Mouse (Mus musculus) cerebellum, postnatal 36 days (tissue): ENCODE measurements around the gene Snx20.
"Not testable (repeated sequence)": the region's sequence is repeated elsewhere in the genome, so short reads cannot be mapped to it uniquely, and the experiment has no call there.

Source experiments
- DNase-seq, 2 experiments: peaks; one replicate each; pipeline ENCODE4 v3.0.0; 2021 to 2022; ENCODE audit warnings: mixed read lengths in 2 of 2

Gene Snx20

DNA sequence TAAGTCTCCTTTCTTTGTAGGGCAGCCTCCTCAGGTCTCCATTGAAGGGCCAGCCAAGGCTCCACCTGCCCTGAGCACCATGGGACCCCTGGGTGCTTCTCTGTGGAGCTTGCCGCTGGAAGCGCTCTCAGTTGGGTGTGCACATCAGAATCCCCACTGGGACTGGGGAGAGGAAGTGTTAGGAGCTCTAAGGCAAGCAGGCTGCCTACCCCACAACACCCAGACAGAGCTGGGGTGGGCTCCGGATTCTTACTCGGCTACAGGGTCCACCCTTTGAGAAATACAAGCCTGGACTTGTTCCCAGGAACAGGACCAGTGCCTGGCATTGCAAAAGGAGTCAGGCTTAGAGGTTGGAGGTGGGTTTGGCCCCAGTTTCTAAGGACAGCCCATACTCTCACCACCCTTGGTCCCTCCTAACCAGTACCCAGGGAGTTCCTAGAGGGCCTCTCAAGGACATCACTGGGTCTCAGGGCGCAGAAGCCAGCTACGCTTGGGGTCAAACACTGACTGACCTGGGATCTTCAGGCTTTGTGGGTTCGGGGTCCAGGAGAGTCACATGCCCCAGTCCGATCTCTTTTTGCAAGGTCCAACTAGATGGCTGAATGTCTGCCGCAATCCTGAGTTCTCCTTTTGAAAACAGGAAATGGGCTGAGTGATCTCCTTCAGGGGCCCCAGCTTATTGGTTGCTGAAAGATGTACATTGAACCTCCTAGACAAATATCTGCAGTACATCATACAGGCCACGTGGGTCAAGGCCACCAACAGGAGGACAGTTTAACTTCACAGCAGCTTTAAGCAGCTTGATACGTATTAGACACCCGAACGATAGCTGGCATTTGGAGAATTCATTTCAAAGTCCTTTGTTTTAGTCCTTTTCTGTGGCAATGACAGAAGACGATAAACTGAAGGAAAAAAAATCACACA lies at the start of gene Snx20:
Gene Snx20, minus strand, starts transcription at position 655 of the 924 bp plus-strand sequence.
- DNase-seq, result no peak

DNA sequence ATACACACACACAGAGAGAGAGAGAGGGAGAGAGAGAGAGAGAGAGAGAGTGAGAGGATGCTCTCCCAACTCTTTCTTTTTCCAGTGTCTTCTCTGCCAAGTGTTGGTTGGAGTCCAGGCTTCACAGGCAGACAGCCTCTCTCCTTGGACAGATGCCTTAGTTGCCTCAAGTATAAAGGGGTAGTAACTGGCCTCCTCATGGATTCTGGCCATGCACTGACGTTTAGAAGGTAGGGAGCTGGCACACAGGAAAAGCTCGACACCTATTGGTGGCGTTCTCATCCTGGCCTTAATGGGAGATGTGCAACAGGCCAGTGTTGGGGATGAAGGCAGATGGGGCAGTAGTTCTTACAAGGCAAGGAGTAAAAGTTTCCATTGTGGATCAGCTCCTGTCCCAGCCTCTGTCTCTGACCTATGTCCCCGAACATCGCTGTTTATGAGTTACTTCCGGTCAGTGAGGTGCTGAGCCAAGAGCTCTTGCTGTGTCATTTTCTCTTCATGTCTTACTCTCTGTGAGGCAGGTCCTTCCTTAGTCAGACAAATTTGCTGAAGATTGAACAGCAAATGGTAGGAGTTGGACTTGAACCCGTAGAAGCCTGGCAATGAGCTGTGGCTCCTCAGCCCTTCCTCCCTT lies 47.8 kb upstream of the Snx20 start:
- DNase-seq, result no peak

DNA sequence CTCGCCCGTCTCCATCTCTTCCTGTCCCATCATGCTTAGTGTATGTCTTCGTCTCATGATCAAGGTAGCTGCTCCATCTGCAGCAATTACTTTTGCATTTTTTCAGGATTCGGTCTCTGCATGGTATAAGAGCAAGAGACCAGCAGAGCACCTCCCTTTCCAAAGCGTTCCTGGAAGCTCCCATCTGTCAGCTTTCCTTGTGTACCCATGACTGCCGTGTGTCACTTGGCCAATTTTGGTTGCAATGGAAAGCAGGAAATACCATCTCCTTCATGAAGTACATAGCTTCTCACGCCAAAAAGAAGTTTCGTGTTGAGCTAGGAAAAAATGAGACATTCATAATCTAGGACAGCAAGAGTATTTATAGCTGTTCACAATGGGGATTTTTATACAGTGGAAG lies 45.1 kb upstream of the Snx20 start:
- DNase-seq, result peak; percentile 11 to 13

DNA sequence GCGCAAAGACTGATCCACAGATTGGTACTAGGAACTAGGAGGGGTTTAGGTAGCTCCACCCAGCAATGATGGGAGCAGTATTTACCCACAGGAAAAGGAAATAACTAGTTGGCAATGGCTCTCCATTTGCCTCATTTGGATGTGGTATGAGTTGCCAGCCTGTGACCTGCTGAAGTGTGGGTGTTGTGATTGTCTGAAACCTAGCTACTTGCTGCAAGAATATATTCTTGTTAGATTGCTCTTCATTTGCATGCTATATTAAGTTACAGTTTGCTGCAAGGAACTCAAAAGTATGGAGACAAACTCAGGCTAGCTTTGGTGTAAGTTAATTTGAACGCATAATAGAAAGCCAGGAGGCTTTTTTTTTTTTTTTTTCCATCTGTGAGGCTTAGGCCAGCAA lies 44.6 kb upstream of the Snx20 start:
- no peak for DNase-seq

DNA sequence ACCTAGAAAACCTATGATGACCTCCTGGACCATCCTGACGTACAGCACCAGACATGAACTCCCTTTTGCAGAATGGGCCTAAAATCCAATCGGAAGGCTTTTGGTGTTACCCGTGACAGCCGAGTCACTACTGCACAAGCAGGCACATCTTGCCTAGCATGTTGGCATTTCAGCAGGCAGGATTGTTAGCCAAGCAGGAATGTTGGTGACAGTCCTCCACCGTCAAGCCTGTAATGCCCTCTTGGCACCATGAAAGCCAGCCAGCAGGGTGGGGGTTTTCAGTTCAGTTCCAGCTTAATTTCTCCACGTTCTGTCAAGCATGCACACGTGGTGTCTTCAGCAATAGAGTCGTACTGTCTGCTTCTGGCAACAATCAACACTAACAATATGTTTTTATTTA lies 41.1 kb upstream of the Snx20 start:
- DNase-seq, result no peak

- DNase-seq, result no peak
These were observed 39.6 kb upstream of the Snx20 start for GRCm38 (mm10) chr8:88675372-88676165.

DNA sequence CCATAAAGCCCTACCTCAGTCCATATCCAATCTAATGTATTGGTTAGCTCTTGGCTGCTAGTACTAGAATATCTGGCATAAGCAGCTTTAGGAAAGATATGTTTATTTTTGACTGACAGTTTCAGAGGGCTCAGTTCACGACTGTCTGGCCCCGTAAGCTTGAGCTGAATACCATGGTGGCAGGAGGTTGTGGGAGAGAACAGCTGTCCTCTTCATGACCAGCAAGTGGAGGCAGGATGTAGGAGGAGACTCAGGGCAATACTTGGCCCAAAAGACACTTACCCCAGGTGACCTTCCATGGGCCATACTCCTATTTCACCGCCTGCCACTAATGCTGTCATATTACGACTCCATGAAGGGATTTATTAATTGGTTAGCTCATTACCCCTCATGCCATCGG lies 37.9 kb upstream of the Snx20 start:
- DNase-seq, result no peak

GRCm38 (mm10) chr8:88671575-88671974 lies 35.6 kb upstream of the Snx20 start:
- no peak for DNase-seq

DNA sequence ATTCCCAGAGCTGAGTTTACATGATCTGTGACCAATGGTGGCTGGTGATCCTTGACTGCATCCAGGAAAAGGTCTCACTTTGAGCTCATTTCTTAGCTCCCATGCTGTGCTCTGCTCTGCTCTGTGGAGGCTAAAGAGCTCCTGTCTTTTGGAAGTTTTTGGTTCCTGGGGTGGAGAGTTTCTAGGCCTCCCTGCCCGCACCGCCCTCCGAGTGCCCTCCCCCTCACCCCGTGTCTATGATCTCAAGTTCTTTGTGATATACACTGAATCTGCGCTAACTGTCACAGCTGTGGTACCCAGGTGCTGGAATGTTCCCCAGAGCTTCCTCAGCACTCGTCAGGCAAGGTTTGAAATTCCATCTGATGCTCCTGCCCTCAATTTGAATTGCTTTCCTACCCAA lies 34.9 kb upstream of the Snx20 start:
- DNase-seq, result no peak

DNA sequence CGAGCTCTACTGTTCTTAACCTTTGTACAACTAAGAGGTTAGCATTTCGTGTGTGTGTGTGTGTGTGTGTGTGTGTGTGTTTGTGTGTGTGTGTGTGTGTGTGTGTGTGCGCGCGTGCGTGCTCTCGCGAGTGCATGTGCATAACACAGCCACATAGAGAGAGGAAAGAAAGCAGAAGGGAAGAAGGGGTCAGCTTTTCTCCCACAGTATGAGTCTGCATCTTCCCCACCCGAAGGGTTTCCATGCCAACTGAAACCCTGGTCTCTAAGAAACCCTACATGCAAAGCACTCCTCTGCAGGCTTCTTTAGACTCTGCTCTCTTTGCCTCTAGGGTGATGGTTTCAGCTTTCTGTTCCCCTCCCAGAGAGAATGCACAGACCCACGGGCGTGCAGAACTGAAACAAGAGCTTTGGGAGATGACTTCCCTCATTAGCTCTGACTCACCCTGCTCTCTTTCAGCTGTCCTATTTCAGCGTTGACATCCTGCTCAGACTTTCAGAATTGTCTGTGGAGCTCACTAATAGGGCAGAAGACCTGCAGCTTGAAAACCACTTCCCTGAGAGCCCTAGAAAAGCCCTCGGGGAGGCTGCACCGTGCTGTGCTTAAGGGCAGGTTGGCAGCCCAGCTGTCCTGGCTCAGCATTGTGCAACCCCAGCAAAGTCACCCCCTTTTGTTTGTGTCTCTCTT lies 32.6 kb upstream of the Snx20 start:
- DNase-seq, result no peak

DNA sequence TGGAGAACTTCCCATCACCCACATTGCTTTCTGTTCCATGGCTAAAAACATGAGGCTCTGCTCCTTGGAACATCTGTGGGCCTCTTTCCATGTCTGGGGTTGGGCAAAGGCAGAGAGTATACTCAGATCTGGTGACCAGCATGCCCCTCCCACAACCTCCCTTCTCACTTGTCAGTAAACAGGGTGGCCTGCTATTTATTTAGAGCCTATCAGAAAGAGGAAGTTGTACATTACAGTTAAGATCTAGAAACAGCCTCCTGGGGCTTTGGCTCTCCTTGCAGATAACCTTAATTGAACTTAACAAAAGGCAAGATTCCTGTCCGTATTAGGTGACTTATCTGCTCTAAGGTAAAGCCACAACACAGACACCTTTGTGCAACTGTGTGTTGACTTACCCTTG lies 30.5 kb upstream of the Snx20 start:
- DNase-seq, result no peak

DNA sequence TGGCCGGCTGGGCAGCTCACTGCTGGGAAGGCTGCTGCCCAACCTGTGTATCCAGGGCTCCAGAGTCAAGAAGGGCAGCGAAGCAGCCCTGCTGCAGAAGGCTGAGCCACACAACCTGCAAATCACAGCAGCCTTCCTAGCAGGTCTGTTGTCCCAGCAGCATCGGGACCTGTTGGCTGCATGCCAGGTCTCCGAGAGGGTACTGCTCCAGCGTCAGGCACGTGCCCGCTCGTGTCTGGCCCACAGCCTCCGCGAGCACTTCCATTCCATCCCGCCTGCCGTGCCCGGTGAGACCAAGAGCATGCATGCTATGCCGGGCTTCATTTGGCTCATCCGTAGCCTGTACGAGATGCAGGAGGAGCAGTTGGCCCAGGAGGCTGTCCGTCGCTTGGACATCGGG lies 29.0 kb upstream of the Snx20 start:
- peak; percentile 62 to 71 for DNase-seq

DNA sequence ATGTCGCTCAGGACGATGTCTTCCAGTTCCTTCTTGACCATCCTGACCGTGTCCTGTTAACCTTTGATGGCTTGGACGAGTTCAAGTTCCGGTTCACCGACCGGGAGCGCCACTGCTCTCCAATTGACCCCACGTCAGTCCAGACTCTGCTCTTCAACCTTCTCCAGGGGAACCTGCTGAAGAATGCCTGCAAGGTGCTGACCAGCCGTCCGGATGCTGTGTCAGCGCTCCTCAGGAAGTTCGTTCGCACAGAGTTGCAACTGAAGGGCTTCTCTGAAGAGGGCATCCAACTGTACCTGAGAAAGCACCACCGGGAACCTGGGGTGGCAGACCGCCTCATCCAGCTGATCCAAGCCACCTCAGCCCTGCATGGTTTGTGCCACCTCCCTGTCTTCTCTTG lies 28.2 kb upstream of the Snx20 start:
- DNase-seq, result no peak

GRCm38 (mm10) chr8:88662401-88662821 lies 26.5 kb upstream of the Snx20 start:
- DNase-seq, result no peak

- DNase-seq, result no peak
These were observed 23.9 kb upstream of the Snx20 start for GRCm38 (mm10) chr8:88659873-88660272.

DNA sequence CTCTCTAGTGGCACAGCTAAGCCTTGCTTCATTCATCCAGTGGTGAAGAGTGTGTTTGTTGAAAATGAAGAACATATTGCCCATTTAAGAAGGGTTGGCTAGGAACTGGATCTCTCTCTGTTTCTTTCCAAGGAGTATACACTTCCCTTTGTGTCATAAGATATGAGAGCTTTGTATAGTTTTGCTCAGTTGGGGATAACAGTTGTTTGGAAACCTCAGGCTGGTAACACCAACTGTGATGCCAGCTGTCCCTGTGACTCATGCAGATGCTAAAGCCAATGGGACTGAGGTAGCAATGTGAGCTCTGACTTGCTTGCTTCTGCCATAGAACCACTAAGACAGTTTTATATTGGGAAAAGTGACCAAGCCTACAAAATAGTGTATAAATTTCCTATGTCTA lies 19.4 kb upstream of the Snx20 start:
- DNase-seq, result no peak

DNA sequence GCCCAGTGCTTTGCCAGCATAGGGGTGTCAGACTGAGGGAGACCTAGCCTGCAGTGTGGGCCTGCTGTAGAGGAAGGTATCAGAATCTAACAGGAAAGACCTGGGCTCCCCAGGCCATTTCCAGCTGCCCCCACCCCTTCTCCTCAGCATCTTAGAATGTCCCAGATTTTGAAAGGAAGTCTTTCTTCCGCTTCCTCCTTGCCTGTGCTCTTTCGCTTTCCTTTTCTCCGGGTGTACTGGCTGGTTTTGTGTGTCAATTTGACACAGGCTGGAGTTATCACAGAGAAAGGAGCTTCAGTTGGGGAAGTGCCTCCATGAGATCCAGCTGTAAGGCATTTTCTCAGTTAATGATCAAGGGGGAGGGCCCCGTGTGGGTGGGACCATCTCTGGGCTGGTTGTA lies 15.2 kb upstream of the Snx20 start:
- DNase-seq, result not testable (repeated sequence)

DNA sequence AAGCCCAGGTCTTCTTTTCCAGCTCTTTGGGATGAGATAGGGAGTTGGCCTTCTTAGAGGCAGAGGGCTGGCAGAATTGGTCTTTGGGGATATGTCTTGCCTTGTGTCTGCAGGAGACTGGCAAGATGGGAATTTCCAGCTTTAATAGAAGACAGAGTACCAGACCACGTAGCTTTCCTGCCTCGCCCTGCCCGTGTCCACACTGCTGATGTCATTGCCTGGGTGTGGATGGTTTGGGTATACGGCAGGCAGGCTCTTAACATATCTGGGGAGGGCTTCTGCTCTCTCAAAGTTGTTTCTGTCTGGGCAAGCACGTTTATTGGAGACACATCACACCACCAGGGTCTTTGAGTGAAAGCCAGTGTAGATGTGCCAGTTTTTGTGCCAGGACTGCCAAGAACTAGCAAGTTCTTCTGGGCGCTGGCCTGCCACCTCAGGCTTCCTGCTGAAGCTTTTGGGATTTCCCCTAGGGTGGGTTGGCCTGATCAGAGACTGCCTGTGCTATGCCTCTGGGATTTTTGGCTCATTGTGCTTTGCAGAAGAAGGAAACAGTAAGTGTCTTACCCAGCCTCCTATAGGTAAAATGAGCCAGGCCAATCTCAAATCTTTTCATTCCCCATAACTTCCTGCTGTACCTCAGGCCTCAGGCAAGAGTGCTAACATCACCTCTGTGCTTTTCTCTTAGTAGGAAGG lies 14.2 kb upstream of the Snx20 start:
- DNase-seq, result no peak

DNA sequence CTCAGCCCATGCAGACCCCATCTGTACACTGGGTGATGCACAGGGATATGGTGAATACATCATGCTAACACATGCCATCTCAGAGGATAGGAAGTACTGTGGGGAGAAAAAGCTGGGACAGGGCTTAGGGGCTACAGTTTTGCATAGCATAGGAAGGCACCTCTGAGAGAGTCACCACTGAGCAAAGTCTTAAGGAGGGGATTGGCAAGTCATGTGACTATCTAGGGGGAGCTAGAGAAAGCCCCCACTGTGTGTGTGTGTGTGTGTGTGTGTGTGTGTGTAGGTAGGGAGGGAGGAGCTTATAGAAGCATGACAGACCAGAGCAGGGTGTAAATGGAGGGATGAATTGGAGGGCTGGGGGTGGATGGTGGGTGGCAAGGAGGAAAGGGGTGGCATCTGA lies 12.4 kb upstream of the Snx20 start:
- no peak for DNase-seq

DNA sequence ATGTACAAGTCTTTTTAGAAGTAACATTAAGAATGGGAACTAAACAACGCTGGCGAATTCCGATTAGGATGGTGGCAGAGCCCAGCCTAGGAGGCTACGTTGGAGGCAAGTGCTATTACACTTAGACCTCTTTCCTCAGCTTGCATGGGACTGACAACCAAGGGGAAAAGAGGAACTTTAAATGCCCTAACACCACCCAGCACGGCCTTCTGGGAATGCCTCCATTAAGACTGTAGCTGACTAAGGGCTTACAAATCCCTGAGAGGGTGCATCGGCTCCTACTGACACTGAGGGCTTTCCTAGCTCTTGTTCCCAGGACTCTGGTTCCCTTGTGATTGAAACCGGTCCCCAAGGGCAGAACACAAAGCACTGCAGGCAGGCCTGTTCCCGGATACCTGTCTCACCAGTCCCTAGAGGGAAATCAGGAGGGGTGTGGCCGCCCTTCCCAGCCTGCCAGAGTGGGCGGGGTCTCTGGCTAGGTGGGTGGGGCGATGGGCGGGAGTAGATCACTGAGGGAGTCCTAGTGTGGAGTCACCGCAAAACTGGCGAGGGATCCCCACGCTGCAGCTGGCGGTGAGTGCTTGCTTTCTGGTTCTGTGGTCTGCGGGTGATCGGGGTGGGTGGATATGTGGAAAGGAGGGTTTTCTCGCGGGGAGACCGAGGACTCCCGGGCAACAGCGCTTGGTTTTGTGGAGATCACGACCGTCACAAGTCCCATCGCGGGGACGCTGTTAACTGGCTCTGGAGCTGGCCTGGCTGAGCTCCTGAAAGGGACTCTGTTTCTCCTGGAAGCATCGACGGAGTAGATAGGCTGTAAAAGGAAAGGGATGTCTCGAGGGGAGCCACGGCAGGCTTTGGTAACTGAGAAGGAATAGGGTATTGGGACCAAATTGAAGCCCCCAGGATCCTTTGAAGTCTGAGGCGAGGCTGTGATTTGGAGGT lies 11.2 kb upstream of the Snx20 start, which contains the start of gene Nod2:
Gene Nod2, plus strand, starts transcription at position 479 of the 942 bp plus-strand sequence.
- peak in 1 of 2 experiments; percentile 38 for DNase-seq
